Mouse (Mus musculus) thymus, adult 2 months (tissue): ENCODE data around the gene Marveld1.

Source experiments
- CTCF ChIP-seq: fragments of 200-500 bp; IDR thresholded peaks from 2 replicates; pipeline ENCODE4 v1.5.1; 2012; ENCODE audit warnings: mild to moderate bottlenecking, control low read depth, low read length, moderate library complexity, borderline replicate concordance; ENCODE audit not compliant: control insufficient read depth, poor library complexity, insufficient read depth; ENCODE audit errors: extremely low read depth
- POLR2A ChIP-seq: fragments of 200-500 bp; IDR thresholded peaks from 2 replicates; pipeline ENCODE4 v1.6.1; 2012; ENCODE audit warnings: mild to moderate bottlenecking, low read length, control low read depth, moderate library complexity; ENCODE audit not compliant: control insufficient read depth, poor library complexity, insufficient read depth; ENCODE audit errors: extremely low read depth

- TF ChIP-seq CTCF (peak; percentile 64; the same call in 1 of the 2 replicates), POLR2A (no peak)
Measured at GRCm38 (mm10) chr19:42182673-42183072, 35.5 kb downstream of the Marveld1 start.
